Mouse (Mus musculus) right cerebral cortex, postnatal 25 days (tissue): Measurements from ENCODE around the gene Lrrc4b.

Experiments
- DNase-seq: peaks from one replicate; pipeline ENCODE4 v3.0.0; 2022

Lrrc4b gene

GRCm38 (mm10) chr7:44437188-44437587 is 8.4 kb downstream of the Lrrc4b start:
- no peak for DNase-seq

GRCm38 (mm10) chr7:44437933-44438332 is 9.1 kb downstream of the Lrrc4b start:
- no peak for DNase-seq

DNA sequence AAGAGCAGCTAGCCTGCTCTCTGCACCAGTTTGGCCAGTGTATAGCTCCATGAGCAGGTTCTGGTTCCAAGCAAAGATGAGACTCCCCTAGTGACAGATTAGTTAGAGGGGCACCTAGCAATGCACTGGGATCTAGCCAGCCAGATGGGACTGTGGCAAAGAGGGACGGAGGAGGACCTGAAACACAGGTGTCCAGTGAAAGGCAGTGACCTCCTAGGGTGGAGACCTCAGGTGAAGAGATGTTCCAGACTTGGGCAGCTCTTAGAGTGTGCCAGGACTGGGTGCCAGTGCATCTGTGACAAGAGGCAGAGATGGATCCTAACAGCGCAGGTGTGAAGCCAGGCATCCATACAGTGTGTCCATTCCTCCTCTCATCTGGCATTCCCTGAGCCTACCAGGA is 10.9 kb downstream of the Lrrc4b start:
- no peak for DNase-seq

- no peak for DNase-seq
These were observed 11.7 kb downstream of the Lrrc4b start for GRCm38 (mm10) chr7:44440479-44440878.

- DNase-seq: no peak
These were observed 12.4 kb downstream of the Lrrc4b start for GRCm38 (mm10) chr7:44441180-44441579.

DNA sequence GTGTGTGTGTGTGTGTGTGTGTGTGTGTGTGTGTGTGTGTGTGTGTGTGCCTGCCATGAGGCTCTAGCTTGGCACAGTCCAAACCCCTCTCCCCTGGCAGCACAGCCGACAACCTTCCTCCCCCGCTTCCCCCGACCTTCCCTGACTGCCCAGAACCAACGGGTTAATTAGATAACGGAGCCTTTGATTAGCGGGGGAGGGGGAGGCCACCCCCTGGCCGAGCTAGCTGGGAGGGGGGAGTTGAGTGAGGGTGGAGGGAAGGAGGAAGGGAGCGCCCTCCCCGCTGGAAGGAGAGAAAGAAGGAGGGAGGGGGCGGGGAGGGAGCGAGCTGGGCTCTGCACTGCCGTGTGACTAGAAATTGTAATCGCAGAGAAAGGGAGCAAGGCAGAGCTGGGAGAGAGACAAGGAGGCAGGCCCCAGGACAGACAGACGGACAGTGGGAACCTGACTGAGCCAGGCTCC is 12.9 kb downstream of the Lrrc4b start:
- DNase-seq: peak; percentile 79

- DNase-seq: peak; percentile 49
These were observed 13.6 kb downstream of the Lrrc4b start for GRCm38 (mm10) chr7:44442407-44442821.

- peak; percentile 50 for DNase-seq
These were observed 14.7 kb downstream of the Lrrc4b start for GRCm38 (mm10) chr7:44443268-44444173.

GRCm38 (mm10) chr7:44444886-44445527 is 16.2 kb downstream of the Lrrc4b start:
- DNase-seq: peak; percentile 38

- peak; percentile 39 for DNase-seq
These were observed 16.7 kb downstream of the Lrrc4b start for GRCm38 (mm10) chr7:44445528-44445923.

DNA sequence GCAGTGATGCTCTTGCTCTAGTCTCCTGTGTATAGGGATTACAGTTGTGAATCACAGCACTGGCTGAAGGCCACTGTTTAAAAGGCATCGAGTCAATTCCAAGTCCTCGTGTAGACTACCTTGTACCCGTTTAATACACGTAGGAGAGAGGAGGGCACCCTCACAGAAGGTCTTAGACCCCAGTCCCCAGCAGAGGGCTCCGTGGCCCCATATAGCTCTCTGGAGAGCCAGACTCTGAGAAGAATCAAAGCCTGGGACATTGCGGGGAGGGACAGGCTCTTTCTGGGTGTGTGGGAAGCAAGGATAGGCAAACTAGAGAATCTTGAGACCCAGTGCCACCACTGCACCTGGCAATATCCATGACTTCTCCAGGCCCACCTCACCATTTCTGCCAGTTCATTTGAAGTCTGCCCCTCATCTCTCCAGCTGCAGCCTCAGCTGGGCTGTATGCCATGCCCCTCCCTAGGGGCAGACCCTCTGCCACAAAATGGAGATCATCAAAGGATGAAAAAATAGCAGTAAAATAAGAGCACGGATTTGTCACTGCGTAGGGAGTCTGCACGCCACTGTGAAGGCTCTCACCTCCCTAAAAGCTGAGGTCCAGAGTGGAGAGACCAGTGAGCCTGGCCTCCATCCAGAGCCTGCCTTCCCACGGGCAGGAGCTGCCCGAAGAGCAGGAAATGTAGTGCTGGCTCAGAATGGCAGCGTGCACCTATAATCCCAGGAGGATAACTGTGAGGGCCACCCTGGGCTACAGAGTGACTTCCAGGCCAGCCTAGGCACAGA is 17.4 kb downstream of the Lrrc4b start:
- peak; percentile 39 for DNase-seq

DNA sequence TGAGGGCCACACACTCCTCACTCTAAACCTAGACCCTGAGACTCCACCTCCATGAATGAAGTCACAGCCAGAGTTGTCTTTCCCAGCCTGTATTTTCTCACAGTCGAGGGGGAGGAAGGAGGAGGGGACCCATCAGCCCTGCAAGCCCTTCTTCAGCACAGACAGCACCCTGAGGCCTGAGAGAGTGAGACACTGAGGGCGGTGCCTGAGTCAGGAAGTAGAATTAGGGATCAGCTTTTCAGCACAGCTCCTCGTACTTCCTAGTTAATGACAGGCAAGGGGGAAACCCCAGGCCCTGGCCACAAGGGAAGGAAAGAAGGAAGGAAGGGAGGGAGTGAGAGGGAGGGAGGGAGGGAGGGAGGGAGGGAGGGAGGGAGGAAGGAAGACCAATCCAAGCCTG is 24.4 kb downstream of the Lrrc4b start:
- DNase-seq: no peak

DNA sequence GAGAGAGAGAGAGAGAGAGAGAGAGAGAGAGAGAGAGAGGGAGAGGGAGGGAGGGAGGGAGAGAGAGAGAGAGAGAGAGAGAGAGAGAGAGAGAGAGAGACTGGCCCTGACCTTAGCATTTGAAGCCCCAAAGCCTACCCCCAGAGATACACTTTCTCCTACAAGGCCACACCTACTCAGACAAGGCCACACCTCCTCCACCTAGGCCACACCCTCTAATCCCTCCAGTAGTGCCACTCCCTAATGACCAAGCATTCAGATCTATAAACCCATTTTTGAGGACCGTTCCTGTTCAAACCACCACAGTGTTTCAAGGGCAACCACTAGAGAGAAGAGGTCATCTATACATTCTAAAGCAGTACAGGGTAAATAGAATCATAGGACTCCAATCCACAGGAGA is 27.5 kb downstream of the Lrrc4b start:
- DNase-seq: peak; percentile 2

DNA sequence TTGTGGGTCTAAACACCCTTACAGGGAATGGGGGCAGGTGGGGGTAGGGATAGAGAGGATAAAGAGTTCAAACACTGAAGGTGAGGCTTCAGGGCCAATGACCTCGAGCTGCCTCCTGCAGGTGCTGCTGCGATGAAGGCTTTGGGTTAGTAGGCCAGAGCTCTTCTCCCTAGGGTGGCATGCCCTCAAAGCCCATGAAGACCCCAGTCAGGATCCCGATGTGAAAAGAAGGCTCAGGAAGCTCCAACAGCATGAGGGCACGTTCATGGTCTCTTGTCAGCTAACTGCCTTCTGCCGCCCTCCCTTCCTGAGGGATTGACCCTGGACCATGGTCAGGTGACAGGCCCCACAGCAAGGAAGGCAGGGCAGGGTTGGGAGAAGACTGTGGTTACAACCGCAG is 31.2 kb downstream of the Lrrc4b start:
- no peak for DNase-seq

GRCm38 (mm10) chr7:44460767-44461502 is 32.1 kb downstream of the Lrrc4b start:
- DNase-seq: no peak

DNA sequence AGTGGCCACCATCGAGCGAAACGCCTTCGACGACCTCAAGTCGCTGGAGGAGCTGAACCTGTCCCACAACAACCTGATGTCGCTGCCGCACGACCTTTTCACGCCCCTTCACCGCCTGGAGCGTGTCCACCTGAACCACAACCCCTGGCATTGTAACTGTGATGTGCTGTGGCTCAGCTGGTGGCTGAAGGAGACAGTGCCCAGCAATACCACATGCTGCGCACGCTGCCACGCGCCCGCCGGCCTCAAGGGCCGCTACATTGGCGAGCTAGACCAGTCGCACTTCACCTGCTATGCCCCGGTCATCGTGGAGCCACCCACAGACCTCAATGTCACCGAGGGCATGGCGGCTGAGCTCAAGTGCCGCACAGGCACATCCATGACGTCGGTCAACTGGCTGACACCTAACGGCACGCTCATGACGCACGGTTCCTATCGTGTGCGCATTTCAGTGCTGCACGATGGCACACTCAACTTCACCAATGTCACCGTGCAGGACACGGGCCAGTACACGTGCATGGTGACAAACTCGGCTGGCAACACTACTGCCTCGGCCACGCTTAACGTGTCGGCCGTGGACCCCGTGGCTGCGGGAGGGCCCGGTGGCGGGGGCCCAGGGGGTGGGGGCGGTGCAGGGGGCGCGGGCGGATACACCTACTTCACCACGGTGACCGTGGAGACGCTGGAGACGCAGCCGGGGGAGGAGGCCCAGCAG is 32.8 kb downstream of the Lrrc4b start:
- no peak for DNase-seq

GRCm38 (mm10) chr7:44462218-44463055 is 33.6 kb downstream of the Lrrc4b start:
- DNase-seq: peak; percentile 63

DNA sequence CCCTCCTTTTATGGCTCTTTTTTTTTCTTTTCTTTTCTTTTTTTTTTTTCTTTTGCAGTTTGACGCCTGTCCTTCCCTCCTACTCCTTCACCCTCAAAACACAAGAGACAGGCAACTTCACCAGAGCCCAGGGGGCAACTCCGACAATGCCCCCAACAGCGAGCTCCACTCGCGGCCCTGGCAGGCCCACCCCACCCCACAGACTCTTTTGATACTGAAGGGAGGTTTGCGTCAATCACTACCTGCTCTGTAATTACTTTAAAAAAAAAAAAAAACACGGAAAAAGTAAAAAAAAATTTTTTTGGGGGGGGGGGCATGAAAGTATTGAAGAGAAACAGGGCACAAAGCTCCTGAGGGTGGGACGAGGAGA is 34.2 kb downstream of the Lrrc4b start:
- DNase-seq: peak; percentile 4

- peak; percentile 27 for DNase-seq
These were observed 34.9 kb downstream of the Lrrc4b start for GRCm38 (mm10) chr7:44463556-44464225.

DNA sequence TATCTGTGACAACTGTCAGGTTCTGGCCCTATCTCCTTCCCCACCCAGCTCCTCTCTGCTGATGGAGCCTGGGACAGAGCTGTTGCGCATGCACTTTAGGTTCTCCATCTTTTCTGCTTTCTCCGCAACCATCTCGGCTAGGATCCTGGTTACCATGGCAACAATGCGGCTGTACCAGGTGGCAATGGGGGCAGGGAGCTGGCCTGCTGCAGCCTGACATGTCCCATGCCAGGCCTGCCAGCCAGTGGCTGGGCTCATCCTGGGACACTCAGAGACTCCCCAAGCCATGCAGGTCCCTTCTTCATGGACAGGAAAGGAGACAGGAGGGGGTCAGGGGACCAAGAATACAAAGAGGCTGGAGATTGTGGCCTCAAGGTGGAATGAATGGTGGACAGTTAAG is 35.7 kb downstream of the Lrrc4b start:
- DNase-seq: peak; percentile 85
